In the genomic region with DNA sequence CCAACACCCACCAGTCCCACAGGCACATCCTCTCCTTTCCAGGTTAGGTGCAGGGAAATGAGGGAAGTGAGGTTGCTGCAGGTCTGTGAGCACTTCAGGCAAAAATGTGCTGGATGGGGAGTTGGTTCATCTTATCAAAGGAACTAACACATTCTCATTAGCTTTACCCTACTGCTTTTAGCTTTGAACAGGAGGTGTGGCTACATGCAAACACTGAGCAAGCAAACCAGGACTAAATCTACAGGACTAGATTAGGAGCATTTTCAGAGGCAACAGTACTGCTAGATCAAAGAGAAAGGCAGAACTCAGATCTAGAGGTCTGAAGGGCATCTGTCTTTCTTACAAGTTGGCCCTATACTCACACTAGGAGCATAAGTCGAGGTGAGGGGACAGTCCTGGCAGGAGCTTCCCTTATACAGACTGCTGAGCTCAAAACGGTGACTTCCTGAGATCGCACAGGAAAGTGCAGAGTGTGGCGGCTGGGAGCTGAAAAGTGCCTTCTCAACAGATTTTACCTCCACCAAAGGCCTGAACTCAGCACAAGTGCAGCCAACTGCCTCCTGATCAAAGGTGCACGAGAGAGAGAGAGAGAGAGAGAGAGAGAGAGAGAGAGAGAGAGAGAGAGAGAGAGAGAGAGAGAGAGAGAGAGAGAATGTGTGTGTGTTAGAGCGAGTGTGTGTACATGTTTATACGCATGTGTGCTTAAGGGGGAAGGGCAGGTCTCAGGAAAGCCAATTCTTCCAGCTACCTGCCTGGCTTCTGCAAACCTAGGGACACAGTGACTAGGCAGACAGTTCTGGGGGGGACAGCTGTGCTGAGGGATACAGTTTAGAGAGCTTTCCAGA, we compare ENCODE assay signal across 7 mouse cellular contexts. TPM values are rescaled to one million over a fixed set of nuclear protein-coding genes. Genes with fewer than 3 reads are reported as not detected.
DNase-seq lines count a peak whose midpoint lies in the region; ATAC-seq lines count a peak whose summit lies in the region.

No protein-coding gene starts in this region.

- peak; percentile 73 for DNase-seq in 416B (ENCODE audit: low read depth)
- DNase-seq in CD4-positive, CD25-positive, alpha-beta regulatory T cell, adult 2 months (ENCODE audit: low read depth, low spot score): peak; percentile 70
- peak; percentile 67 for DNase-seq in kidney, postnatal 14 days
- no peak for DNase-seq in gastrocnemius, postnatal 36 days

- peak overlapping the region; percentile 90 for H3K4me2 ChIP-seq in forebrain, embryonic 13.5 days
- H3K4me2 ChIP-seq in neural tube, embryonic 13.5 days: peak overlapping the region; percentile 95

- WGBS in forebrain, embryonic 13.5 days: 36% methylated on average over 7 of the region's 7 CpGs
- 65% methylated on average over 7 of the region's 7 CpGs for WGBS in neural tube, embryonic 13.5 days

- no peak overlapping the region for H3K27ac ChIP-seq in forebrain, embryonic 13.5 days
- peak overlapping the region; percentile 47; the same call in 1 of the 2 replicates for H3K27ac ChIP-seq in neural tube, embryonic 13.5 days (replicated peaks)

- H3K4me1 ChIP-seq in forebrain, embryonic 13.5 days: peaks cover 32% of the 10 kb centered on the region
- H3K4me1 ChIP-seq in neural tube, embryonic 13.5 days (replicated peaks): peaks cover 35% of the 10 kb centered on the region

- intact Hi-C loops in gastrocnemius, postnatal 36 days (cut with DNase I): no loop called here

- peak overlapping the region; percentile 53 for H3K9ac ChIP-seq in forebrain, embryonic 13.5 days
- peak overlapping the region; percentile 96 for H3K9ac ChIP-seq in neural tube, embryonic 13.5 days

- no peaks in the 10 kb centered on the region for H3K27me3 ChIP-seq in forebrain, embryonic 13.5 days
- no peaks in the 10 kb centered on the region for H3K27me3 ChIP-seq in neural tube, embryonic 13.5 days

- no peak overlapping the region for H3K4me3 ChIP-seq in forebrain, embryonic 13.5 days
- H3K4me3 ChIP-seq in neural tube, embryonic 13.5 days: peak overlapping the region; percentile 92

- ATAC-seq in forebrain, embryonic 13.5 days: no peak
- ATAC-seq in neural tube, embryonic 13.5 days (ENCODE audit: low read depth): no peak
- ATAC-seq in granulocyte monocyte progenitor cell, adult 5-6 weeks (replicated peaks; ENCODE audit: poor library complexity, severe bottlenecking): no peak

- no peaks in the 10 kb centered on the region for H3K9me3 ChIP-seq in forebrain, embryonic 13.5 days (replicated peaks)
- no peaks in the 10 kb centered on the region for H3K9me3 ChIP-seq in neural tube, embryonic 13.5 days

- peaks cover 27% of the 10 kb centered on the region for H3K36me3 ChIP-seq in forebrain, embryonic 13.5 days (ENCODE audit: poor library complexity, severe bottlenecking)
- peaks cover 28% of the 10 kb centered on the region for H3K36me3 ChIP-seq in neural tube, embryonic 13.5 days

RNA-seq across cellular contexts. Expression of gene Mafg, which starts 2.3 kb away (rescaled TPM):
- polyA plus RNA-seq in forebrain, embryonic 13.5 days (2015; fragmentation: Nextera tagmentation; extraction: Ambion mirVana): 19.8 and 24.1 TPM in 2 replicates
- 35.5 and 36.0 TPM in 2 replicates for polyA plus RNA-seq in neural tube, embryonic 13.5 days (2015; fragmentation: Nextera tagmentation; extraction: Ambion mirVana)
- total RNA-seq in gastrocnemius, postnatal 36 days (2021): 10 to 100 TPM; 48.3 to 53.7 TPM
- 28.7 and 37.0 TPM in 2 replicates for total RNA-seq in granulocyte monocyte progenitor cell, adult 5-6 weeks (2014; fragmentation: Nextera tagmentation)
- total RNA-seq in granulocyte monocyte progenitor cell, adult 5-6 weeks (2017): 30.2 and 36.6 TPM in 2 replicates

RNA-seq across cellular contexts. Expression of gene Sirt7, which starts 6.1 kb away (rescaled TPM):
- polyA plus RNA-seq in forebrain, embryonic 13.5 days (2015; fragmentation: Nextera tagmentation; extraction: Ambion mirVana): 42.7 and 43.1 TPM in 2 replicates
- 52.0 and 55.2 TPM in 2 replicates for polyA plus RNA-seq in neural tube, embryonic 13.5 days (2015; fragmentation: Nextera tagmentation; extraction: Ambion mirVana)
- 1 to 10 TPM; 4.5 TPM for total RNA-seq in gastrocnemius, postnatal 36 days (2021)
- 66.1 and 81.1 TPM in 2 replicates for total RNA-seq in granulocyte monocyte progenitor cell, adult 5-6 weeks (2014; fragmentation: Nextera tagmentation)
- total RNA-seq in granulocyte monocyte progenitor cell, adult 5-6 weeks (2017): 57.4 and 75.0 TPM in 2 replicates

RNA-seq across cellular contexts. Expression of gene Pycr1, which starts 12.5 kb away (rescaled TPM):
- polyA plus RNA-seq in forebrain, embryonic 13.5 days (2015; fragmentation: Nextera tagmentation; extraction: Ambion mirVana): 23.9 and 25.5 TPM in 2 replicates
- polyA plus RNA-seq in neural tube, embryonic 13.5 days (2015; fragmentation: Nextera tagmentation; extraction: Ambion mirVana): 24.7 and 24.8 TPM in 2 replicates
- total RNA-seq in gastrocnemius, postnatal 36 days (2021): 1 to 10 TPM; 3.2 to 5.8 TPM
- 14.6 and 15.9 TPM in 2 replicates for total RNA-seq in granulocyte monocyte progenitor cell, adult 5-6 weeks (2014; fragmentation: Nextera tagmentation)
- 4.6 and 8.9 TPM in 2 replicates for total RNA-seq in granulocyte monocyte progenitor cell, adult 5-6 weeks (2017)

RNA-seq across cellular contexts. Expression of gene Pcyt2, which starts 13.4 kb away (rescaled TPM):
- polyA plus RNA-seq in forebrain, embryonic 13.5 days (2015; fragmentation: Nextera tagmentation; extraction: Ambion mirVana): 140 and 159 TPM in 2 replicates
- polyA plus RNA-seq in neural tube, embryonic 13.5 days (2015; fragmentation: Nextera tagmentation; extraction: Ambion mirVana): 167 and 175 TPM in 2 replicates
- total RNA-seq in gastrocnemius, postnatal 36 days (2021): 10 to 100 TPM; 26.7 to 33.5 TPM
- 48.1 and 70.3 TPM in 2 replicates for total RNA-seq in granulocyte monocyte progenitor cell, adult 5-6 weeks (2014; fragmentation: Nextera tagmentation)
- 21.9 and 35.5 TPM in 2 replicates for total RNA-seq in granulocyte monocyte progenitor cell, adult 5-6 weeks (2017)

RNA-seq across cellular contexts. Expression of gene Myadml2, which starts 16.9 kb away (rescaled TPM):
- 0.25 and 0.81 TPM in 2 replicates for polyA plus RNA-seq in forebrain, embryonic 13.5 days (2015; fragmentation: Nextera tagmentation; extraction: Ambion mirVana)
- 0.66 and 1.7 TPM in 2 replicates for polyA plus RNA-seq in neural tube, embryonic 13.5 days (2015; fragmentation: Nextera tagmentation; extraction: Ambion mirVana)
- total RNA-seq in gastrocnemius, postnatal 36 days (2021): 100 to 1,000 TPM; 129 to 137 TPM
- total RNA-seq in granulocyte monocyte progenitor cell, adult 5-6 weeks (2014; fragmentation: Nextera tagmentation): not detected in 2 replicates
- 0.69 and 1.9 TPM in 2 replicates for total RNA-seq in granulocyte monocyte progenitor cell, adult 5-6 weeks (2017)

Comparison
In these comparisons a context has a peak if more than half of its experiments do, and no peak if none do; other contexts are left out.
1. DNase-seq: peak in 416B (single experiment), CD4-positive, CD25-positive, alpha-beta regulatory T cell, adult 2 months (single experiment) and kidney, postnatal 14 days (single experiment); none in gastrocnemius, postnatal 36 days (0 of 2).
2. RNA of gene Sirt7, which starts 6.1 kb away (total RNA-seq): 57.4 to 81.1 TPM in granulocyte monocyte progenitor cell, adult 5-6 weeks; 4.5 TPM in gastrocnemius, postnatal 36 days; every median in the first group is over 10 times any median in the second.